Mouse (Mus musculus): ENCODE results near the gene Zranb3.

DNA sequence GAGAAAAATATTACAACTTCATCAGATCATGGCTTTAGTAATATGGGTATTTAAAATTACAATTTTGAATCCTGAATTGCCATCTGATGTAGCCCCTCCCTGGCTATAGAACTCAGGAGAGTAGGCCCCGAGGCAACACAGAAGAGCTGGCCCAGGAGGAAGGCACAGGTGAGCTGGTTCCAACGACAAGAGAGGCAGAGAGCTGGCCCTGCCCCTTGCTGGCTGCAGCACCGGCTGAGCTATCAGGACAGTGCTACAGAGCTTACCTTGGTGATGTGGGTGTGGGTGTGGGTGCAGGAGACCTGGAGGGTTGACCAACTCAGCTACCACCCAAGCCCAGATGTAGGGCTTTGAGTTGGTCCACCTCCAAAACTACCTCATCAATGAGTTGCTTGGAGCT lies 114.6 kb downstream of the Zranb3 start:
- TF ChIP-seq POLR2A (IDR thresholded peaks at IDR 0.05; ENCODE audit: borderline replicate concordance, control insufficient read depth, low read depth, low read length) (no peak), CTCF (IDR thresholded peaks at IDR 0.05; ENCODE audit: control insufficient read depth, insufficient read depth, low read length) (no peak)

Measured in bone marrow, adult 2 months (tissue).